Mouse (Mus musculus): ENCODE data around the gene Engase. TPM values are rescaled to one million over a fixed set of nuclear protein-coding genes. Genes with fewer than 3 reads are reported as not detected.
A peak's percentile ranks its signal among the peaks of the same experiment; 100 is the strongest.

The Engase gene
- polyA plus RNA-seq, 1 experiment from 2014 or later = 6.4 TPM

DNA sequence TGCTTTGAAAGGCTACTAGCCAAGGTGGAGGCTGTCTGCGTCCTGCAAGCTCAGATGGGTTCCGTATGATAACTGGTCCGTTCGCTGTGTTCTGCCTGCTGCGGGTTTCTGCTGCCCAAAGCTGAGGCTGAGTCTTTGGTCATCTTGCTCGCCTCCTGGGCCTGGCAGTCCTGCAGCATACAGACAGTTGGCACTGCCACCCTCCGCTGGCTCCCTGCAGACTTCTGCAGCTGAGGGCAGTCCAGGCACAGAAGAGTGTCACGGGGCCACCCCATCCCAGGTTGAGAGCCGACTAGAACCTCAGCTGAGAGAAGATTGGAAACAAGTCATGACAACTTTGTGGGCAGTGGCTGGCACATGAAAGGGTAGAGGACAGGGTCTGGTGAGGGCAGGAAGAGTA lies 52.1 kb downstream of the Engase start:
- no peak for ATAC-seq (ENCODE audit: low FRiP score)
- no peak overlapping the region for H3K27ac ChIP-seq (ENCODE audit: low read depth, low read length)
- H3K9ac ChIP-seq (ENCODE audit: low read length) = no peak overlapping the region
- H3K36me3 ChIP-seq (ENCODE audit: control insufficient read depth, insufficient read depth, low read length) = no peaks in the 10 kb centered on the region
- 88% methylated on average over 9 of the region's 9 CpGs for WGBS
- no peak overlapping the region for H3K4me2 ChIP-seq
- H3K4me1 ChIP-seq (ENCODE audit: control insufficient read depth, insufficient read depth, low read length) = no peaks in the 10 kb centered on the region
- no peak for DNase-seq (ENCODE audit: low spot score, missing footprints)
- H3K4me3 ChIP-seq (ENCODE audit: low read depth, low read length) = no peak overlapping the region
- no peaks in the 10 kb centered on the region for H3K9me3 ChIP-seq (ENCODE audit: control insufficient read depth, low read length)
- 0 out of 2 replicates have a peak, but pooled peaks cover 2% of the 10 kb centered on the region for H3K27me3 ChIP-seq (ENCODE audit: control insufficient read depth, insufficient read depth, low read length)

DNA sequence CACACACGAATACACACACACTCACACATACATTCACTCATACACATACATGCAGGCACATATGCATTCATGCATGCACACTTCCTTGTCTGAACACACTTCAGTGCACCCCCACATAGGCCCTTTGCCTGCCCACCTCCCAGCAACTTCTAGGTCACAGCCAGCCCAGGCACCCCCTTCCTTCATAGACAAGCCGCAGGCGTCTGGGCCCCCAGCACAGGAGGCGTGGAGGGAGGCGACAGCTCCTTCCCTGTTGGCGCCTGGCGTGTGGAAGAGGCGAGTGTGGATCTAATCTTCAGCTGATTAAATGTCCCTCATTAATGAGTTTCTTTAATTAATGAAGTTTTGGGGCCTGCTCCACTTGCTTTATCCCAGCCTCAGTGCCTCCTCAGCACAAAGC lies 53.7 kb downstream of the Engase start:
- no peak overlapping the region for H3K4me2 ChIP-seq
- no peak overlapping the region for H3K9ac ChIP-seq (ENCODE audit: low read length)
- no peaks in the 10 kb centered on the region for H3K4me1 ChIP-seq (ENCODE audit: control insufficient read depth, insufficient read depth, low read length)
- H3K4me3 ChIP-seq (ENCODE audit: low read depth, low read length) = no peak overlapping the region
- DNase-seq (ENCODE audit: low spot score, missing footprints) (no peak), ATAC-seq (ENCODE audit: low FRiP score) (no peak)
- whole genome bisulfite sequencing = 80% methylated on average over 8 of the region's 8 CpGs
- H3K27me3 ChIP-seq (ENCODE audit: control insufficient read depth, insufficient read depth, low read length) = 0 out of 2 replicates have a peak, but pooled peaks cover 2% of the 10 kb centered on the region
- no peak overlapping the region for H3K27ac ChIP-seq (ENCODE audit: low read depth, low read length)
- no peaks in the 10 kb centered on the region for H3K36me3 ChIP-seq (ENCODE audit: control insufficient read depth, insufficient read depth, low read length)
- H3K9me3 ChIP-seq (ENCODE audit: control insufficient read depth, low read length) = no peaks in the 10 kb centered on the region

DNA sequence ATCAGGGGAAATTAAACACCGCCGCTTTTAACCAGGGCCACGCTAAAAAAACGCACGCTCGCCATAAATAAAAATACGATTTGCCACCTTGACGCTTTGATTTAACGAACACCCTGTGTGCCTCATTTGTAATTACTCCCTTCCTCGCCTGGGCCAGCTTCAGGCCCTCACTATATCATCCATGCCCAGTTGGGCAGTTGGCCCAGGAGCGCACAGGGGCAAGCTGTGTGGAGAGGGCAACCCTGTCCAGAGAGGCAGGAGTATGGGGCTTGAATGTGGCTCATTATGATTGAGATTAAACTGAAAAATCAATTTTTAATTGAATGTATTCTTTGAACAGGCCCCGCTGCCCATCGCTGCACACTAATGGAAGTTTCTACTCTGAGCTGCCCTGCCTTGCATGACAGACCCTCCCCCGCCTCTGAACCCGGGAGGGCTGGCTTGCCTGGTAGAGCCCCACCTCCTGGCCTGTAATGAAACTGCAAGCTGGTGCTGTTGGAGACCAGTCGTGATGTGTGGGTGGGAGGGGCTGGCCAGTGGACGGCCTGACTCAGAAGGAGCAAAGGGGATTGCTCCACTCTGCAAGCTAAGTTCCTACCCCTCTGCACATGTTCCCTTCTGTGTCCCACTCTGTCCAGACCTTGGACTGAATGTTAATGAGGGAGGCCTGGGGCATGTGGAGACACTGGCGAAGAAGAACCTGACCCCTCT lies 57.9 kb downstream of the Engase start:
- H3K27me3 ChIP-seq (ENCODE audit: control insufficient read depth, insufficient read depth, low read length) = 0 out of 2 replicates have a peak, but pooled peaks cover 2% of the 10 kb centered on the region
- no peak overlapping the region for H3K4me2 ChIP-seq
- no peak overlapping the region for H3K27ac ChIP-seq (ENCODE audit: low read depth, low read length)
- no peaks in the 10 kb centered on the region for H3K9me3 ChIP-seq (ENCODE audit: control insufficient read depth, low read length)
- peak; percentile 68 for ATAC-seq (ENCODE audit: low FRiP score)
- peak; percentile 97 for DNase-seq (ENCODE audit: low spot score, missing footprints)
- WGBS = 33% methylated on average over 18 of the region's 18 CpGs
- no peaks in the 10 kb centered on the region for H3K36me3 ChIP-seq (ENCODE audit: control insufficient read depth, insufficient read depth, low read length)
- H3K4me3 ChIP-seq (ENCODE audit: low read depth, low read length) = no peak overlapping the region
- H3K9ac ChIP-seq (ENCODE audit: low read length) = no peak overlapping the region
- no peaks in the 10 kb centered on the region for H3K4me1 ChIP-seq (ENCODE audit: control insufficient read depth, insufficient read depth, low read length)

DNA sequence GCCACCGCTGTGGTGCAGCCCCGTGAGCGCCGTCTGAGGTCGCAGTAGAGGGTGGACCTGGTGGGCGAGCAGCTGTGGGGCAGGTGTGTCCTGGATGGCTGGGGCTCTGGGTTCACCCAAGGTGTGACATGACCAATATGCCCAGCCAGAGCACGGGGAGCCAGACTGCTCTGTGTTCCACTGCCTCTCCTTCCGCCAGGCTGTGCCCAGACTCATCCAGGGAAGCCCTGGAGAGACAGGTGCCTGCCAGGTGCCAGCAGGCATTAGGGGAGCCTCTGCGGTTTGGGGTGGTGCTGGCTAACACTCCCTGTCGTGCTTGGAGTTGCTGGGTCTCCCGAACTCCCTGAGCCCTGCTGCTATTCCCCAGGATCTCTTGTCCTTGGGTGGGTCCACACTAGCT lies 61.4 kb downstream of the Engase start:
- no peak for ATAC-seq (ENCODE audit: low FRiP score)
- H3K9me3 ChIP-seq (ENCODE audit: control insufficient read depth, low read length) = no peaks in the 10 kb centered on the region
- no peak overlapping the region for H3K27ac ChIP-seq (ENCODE audit: low read depth, low read length)
- no peaks in the 10 kb centered on the region for H3K4me1 ChIP-seq (ENCODE audit: control insufficient read depth, insufficient read depth, low read length)
- H3K4me2 ChIP-seq = no peak overlapping the region
- 77% methylated on average over 11 of the region's 11 CpGs for WGBS
- H3K4me3 ChIP-seq (ENCODE audit: low read depth, low read length) = no peak overlapping the region
- no peak for DNase-seq (ENCODE audit: low spot score, missing footprints)
- H3K27me3 ChIP-seq (ENCODE audit: control insufficient read depth, insufficient read depth, low read length) = 0 out of 2 replicates have a peak, but pooled peaks cover 2% of the 10 kb centered on the region
- H3K36me3 ChIP-seq (ENCODE audit: control insufficient read depth, insufficient read depth, low read length) = no peaks in the 10 kb centered on the region
- H3K9ac ChIP-seq (ENCODE audit: low read length) = no peak overlapping the region

Other genes starting within 250 kb of the Engase start
- gene Cyth1, start 228.2 kb upstream of the Engase start, polyA plus RNA-seq (2014; fragmentation: Nextera tagmentation; extraction: Ambion mirVana) = 12.3 and 12.8 TPM in 2 replicates
- gene Usp36, start 186.6 kb upstream of the Engase start, polyA plus RNA-seq (2014; fragmentation: Nextera tagmentation; extraction: Ambion mirVana) = 8.7 and 9.0 TPM in 2 replicates
- gene Cep295nl, start 134.3 kb upstream of the Engase start, polyA plus RNA-seq (2014; fragmentation: Nextera tagmentation; extraction: Ambion mirVana) = 0.23 and 0.40 TPM in 2 replicates
- gene Timp2, start 121.1 kb upstream of the Engase start, polyA plus RNA-seq (2014; fragmentation: Nextera tagmentation; extraction: Ambion mirVana) = 40.1 and 42.8 TPM in 2 replicates
- 1.7 and 1.8 TPM in 2 replicates for gene Lgals3bp, start 74.7 kb upstream of the Engase start, polyA plus RNA-seq (2014; fragmentation: Nextera tagmentation; extraction: Ambion mirVana)
- 19.4 and 21.7 TPM in 2 replicates for gene Cant1, start 57.7 kb upstream of the Engase start, polyA plus RNA-seq (2014; fragmentation: Nextera tagmentation; extraction: Ambion mirVana)
- 1.7 and 2.6 TPM in 2 replicates for gene C1qtnf1, start 48.6 kb upstream of the Engase start, polyA plus RNA-seq (2014; fragmentation: Nextera tagmentation; extraction: Ambion mirVana)